Mouse (Mus musculus) spleen, adult 18-20 months (tissue): Measurements from ENCODE around the gene Traf3ip2.

Experiments
- DNase-seq, 2 experiments: peaks; one replicate each; pipeline ENCODE4 v3.0.0; 2022; ENCODE audit warnings: mixed read lengths in 2 of 2

Gene Traf3ip2

DNA sequence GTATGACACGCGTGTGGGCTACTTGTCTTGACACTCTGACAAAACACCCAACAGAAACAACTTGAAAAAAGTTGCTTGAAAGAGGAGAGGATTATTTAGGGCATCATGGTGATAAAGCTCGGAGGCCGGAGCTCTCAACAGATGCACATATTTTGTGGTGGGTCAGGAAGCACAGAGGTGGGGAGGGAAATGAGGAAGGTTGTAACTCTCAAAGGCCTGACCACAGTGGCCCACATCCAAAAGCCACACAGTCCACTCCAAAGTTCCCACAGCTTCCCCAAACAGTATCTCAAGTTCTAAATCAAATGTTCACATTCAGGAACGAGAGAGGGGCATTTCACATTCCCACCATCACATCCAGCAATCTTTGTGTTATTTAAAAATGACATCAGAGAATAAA lies 11.7 kb upstream of the Traf3ip2 start:
- no peak for DNase-seq

DNA sequence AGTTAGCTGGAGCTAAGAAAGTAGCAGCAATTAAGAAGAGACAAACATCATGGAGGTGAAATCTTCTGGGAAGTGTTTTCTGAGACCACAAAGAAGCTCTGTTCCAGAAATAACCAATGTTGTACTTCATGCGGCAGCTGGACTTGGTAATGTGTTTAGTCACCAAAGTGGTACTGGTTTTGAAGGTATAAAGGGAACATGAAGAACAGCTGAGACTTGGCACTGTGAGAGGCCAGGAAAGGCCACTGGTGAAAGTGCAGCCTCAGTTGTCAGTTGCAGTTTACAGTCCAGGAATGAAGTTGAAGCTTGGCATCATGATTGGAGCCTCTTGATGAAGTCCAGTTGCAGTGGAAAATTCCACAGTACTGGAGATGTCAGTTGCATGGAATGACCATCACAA lies 6.3 kb upstream of the Traf3ip2 start:
- no peak for DNase-seq

DNA sequence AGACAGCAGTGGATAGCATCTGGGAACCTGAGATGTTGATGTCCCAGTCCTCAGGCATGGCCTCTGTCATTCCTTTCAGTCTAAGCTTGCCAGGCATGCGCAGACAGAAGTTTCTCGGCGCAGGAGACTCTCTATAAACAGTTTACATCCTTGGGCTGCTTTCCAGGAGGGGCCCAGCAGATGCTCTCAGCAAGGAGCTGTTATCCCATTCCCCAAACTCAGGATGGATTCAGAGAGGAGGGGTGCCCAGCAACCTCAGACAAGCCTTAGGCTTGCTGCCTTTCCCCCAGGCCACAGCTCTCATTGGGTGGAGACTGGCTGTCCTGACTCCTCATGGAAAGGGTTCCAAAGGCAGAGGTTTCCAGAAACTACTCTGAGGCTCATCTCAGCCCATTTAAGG lies 1.5 kb upstream of the Traf3ip2 start:
- DNase-seq, result no peak

DNA sequence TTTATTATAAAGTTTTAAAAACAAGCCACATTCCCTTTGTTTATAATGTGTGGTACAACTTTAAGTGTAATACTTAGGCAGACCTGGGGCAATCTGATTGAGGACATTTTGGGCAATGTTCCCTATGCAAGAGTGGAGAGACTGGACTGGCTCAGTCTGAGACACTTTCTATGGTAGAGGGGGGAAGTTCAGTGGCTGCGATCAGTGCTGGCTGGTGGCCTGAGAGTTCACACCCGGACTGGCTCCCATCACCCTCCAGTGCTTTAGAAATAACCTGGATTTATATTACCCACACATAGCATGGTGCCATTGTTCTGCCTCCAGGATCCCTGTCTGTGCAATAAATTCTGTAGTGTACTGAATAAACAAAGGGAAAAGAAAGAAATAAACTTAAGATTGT lies 603 bp upstream of the Traf3ip2 start:
- no peak for DNase-seq

DNA sequence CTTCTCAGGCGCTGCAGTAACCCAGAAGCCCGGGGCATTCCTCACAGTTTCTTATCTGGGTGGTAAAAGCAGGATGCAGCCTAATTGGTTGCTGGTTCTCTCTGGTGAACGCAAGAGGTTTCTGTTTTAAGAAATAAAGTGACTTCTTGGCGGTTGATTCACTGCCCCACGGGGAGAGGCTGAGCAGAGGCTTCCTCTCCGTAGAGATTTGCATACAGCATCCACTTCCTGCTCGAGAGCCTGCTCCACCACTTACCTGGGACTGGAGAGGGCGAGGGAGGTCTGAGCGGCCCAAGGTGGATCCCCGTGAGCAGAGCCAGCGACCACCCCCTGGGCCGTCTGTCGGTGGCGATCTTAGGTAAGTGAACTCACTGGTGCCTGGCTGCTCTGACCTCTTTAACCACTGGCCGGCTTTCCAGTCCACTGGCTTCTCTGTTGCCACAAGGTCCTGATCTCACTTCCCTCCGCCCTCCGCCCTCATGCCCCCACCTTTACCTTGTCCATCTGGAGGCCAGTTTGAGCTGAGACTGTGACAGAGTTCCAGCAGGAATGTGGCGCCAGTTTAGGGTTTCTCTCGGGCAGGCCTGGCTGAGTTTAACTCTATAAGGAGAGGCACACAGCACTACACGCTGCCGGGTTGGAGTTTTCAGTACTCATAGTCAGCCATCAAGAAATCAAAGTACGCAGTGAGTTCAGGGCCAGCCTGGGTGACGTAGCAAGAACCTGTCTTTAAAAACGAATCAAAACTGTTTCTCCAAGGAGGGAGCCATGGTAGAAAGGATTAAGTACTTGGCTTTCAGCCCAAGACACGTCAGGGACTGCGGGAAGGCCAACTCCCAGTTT lies 476 bp downstream of the Traf3ip2 start:
- peak; percentile 72 to 76 for DNase-seq

DNA sequence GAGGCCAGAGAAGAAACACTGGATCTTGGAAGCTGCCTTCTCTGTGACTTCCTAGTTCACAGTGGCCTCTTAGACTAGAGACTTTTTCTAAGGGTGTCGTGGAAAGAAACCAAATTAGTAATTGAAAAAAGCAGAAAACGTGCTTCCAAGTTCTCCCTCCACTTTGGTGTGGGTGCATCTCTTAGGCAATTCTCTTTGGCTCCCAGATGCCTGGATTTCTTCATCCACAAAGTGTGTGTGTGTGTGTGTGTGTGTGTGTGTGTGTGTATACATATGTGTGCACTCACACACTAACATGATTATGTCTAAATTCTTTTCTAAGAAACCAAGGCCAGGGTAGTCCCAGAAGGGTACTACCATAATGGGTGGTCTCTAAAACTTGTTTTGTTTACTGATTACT lies 1.2 kb downstream of the Traf3ip2 start:
- no peak for DNase-seq

DNA sequence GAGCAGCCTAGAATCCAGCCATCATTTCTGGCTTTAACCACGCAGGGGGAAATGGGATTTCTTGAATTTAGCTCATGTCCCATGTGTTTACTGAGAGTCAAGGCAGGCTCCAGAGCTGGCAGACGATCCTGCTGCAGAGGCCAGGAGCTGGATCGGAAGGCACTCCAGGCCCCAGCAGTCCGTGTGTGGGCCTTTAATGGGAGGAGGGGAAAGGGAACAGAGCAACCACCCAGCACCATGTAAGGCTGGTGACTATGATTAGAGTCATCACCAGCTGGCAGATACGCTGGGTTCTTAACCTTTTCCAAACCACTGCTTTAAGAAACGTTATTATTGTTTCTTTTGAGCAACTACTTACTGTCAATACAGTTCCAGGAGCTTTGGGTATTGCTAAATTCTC lies 1.9 kb downstream of the Traf3ip2 start:
- no peak for DNase-seq

DNA sequence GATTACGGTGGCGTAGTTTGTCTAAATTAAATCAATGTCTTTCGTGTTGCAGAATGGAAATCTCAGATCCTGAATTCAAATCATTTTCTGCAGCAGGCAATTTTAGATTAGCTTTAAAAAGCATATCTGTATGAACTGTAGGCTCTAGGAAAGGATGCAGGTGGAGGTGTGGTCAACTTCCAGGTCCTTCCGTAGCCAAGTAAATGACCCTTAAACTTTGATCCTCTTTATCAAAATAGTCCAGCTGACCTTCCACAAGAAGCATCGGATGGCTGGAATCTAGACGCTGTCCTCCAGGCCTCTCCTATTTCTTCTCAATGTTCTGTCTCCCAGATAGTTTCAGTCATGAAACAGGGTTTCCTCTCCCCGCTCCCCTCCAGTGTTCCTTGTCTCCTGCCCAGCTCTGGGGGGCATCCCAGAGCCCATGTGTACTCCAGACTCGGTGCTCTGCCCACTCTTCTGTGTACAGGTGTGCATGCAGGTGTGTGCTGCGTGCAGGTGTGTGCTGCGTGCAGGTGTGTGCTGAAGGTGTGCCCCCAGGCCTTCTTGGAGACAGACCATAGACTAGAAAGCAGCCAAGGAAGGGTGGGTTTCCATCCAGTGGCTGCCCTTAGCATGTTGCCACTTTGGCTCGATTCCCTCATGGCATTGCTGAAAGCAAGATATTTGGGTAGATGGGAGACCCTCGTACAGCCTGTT lies 2.9 kb downstream of the Traf3ip2 start:
- no peak for DNase-seq

DNA sequence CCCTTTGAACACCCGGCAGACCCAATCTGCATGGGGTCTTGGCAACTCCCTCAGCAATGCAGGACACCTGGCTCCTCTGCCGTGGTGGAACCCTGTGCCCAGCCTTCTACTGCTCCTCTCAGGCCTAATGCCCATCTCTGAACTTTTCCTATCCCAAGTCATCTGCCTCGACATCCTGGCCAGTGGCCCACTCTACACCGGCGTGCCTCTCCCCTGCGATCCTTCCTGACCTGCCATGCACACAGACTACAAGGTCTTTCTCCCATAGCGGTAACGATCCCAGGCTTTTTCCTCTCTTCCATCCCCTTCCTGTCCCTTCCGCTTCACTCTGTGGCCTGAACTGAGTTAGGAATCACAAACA lies 3.5 kb downstream of the Traf3ip2 start:
- DNase-seq, result no peak

DNA sequence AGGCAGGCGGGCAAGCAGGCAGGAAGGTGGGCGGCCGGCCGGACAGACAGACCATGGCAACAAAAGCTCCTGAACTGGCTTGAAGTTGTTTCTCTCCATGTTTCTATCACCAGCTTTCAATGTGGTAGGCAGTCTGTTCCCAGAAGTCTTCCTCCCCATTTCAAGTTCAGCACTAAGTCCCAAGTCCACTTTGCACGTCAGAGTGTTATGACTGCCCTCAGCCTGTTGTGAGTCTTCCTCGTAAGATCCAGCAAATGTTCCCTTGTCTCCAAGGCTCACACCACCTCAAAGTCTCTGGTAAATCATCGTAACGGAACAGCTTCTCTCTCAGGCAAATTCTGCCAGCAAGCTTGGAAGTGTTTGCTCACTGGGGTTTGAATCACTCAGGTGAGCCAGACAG lies 3.9 kb downstream of the Traf3ip2 start:
- DNase-seq, result no peak

DNA sequence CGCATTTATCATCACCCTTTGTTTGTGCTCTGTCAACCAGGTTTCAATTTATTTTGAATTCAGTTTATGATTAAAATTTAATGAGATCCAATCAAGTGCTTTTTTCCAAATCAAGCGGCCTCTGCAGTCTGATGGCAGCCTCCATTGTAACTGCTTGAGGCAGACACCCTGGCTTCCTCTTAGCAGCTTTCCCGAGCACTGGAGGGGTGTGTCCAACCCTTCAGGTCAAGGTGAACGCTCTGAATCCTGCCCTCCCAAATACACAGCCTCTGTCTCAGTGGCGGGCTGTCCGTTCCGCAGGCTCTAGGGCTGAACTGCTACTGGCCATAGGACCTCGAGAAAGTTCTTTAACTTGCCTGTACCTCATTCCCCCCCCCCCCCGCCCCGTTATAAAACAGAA lies 5.7 kb downstream of the Traf3ip2 start:
- no peak for DNase-seq

DNA sequence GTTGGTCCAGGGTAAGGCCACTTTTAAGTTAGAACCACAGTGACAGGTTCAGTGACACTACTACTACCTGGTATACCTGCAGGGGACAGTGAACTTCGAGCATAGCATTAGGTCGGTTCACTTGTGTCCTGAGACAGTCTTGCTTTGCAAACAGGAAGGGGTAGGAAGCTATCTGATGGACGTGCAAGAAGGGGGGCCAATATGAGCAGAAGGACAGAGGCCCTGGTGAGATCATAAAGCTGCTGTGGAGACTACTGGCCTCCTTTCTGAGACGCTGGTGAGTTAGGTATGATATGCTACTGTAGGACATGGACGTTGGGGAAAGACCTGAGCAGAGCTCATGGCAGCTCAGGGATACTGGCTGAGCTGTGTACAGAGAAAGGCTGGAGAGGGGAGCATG lies 7.9 kb downstream of the Traf3ip2 start:
- DNase-seq, result no peak

DNA sequence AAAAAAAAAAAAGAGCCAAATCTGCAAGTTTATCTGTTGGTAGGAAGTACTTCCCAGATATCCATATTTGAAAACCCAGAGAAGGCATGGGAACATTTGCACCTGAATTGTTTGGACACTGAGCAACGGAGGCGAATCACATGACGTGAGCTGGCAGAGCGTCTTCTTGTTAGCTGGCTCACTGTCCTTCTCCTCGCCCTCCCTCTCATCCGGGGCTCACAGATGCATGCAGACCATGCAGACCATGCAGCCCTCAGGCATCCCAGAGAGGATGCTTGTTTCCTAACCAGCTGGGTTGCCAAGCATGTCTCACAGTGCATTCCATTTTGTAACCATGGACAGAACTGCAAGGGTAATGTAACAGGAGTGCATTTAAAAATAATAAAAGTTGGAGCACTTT lies 11.1 kb downstream of the Traf3ip2 start:
- DNase-seq, result no peak

DNA sequence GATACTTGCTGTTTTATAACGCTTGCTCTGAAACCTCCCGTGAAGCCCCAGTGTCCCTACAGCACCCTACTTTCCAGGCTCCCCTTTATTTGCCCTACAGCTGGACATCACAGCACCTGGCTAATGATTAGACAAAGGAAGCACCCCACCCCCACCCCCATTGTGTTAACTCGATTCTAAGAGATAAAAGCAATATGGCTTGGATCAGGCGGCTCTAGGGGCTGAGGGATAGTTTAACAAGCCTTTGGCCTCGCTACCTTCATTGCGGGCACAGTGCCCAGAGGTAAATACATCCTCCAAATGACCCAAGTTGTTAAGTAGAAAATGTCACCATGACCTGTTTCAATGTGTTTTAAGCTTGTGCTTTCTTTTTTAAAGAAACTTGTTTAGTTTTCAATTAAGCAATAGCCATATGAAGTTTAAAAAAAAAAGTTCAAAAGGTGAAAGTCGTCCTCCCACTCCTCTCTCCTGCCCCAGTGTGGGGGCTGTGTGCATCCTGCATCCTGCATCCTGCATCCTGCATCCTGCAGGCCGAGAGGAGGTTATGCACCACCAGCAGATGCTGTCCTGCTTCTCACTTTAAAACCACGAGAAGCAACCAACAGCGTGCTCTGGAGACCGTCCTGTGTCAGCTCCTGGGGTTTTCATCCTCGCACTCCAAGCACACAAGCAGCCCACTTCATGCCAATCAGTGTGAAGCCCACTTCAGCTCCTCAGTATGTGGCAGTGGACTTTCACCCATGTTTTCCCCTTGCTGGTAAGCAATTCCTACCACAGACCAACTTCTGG lies 12.3 kb downstream of the Traf3ip2 start:
- DNase-seq, result no peak

DNA sequence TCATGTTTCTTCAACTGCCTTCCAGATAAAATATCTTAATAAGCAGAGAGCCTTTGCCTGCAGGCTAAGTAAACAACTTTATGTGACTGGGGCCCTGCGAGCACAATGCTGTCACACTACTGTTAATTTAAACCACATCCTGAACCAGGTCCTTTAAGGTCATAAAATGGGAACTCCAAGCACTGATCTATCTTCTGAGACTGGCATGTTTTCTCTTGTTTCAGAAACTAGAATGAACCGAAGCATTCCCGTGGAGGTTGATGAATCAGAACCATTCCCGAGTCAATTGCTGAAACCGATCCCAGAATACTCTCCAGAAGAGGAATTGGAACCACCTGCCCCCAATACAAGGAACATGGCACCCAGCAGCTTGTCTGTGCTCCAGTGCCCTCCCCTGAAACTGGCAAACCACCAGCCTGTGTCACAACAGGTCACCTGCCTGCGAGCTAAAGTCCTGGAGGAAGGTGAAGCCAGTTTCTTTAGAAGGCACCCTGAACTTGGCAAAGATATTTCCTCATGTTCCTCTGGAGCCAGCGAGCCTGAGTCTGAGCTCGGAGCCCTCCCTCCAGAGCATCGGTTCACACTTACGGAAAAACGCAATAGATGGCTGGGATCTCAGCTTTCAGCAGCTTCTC lies 13.0 kb downstream of the Traf3ip2 start:
- DNase-seq, result no peak

DNA sequence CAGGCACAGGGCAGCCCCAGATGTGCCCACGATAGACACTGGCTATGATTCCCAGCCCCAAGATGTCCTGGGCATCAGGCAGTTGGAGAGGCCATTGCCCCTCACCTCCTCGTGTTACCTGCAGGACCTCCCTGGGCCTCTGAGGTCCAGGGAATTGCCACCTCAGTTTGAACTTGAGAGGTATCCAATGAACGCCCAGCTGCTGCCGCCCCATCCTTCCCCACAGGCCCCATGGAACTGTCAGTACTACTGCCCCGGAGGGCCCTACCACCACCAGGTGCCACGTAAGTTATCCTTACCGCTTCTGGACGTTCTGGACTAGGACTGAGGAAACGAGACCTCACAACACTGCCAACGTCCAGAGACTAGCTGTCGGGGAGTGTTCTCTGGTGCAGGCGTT lies 13.6 kb downstream of the Traf3ip2 start:
- DNase-seq, result no peak

DNA sequence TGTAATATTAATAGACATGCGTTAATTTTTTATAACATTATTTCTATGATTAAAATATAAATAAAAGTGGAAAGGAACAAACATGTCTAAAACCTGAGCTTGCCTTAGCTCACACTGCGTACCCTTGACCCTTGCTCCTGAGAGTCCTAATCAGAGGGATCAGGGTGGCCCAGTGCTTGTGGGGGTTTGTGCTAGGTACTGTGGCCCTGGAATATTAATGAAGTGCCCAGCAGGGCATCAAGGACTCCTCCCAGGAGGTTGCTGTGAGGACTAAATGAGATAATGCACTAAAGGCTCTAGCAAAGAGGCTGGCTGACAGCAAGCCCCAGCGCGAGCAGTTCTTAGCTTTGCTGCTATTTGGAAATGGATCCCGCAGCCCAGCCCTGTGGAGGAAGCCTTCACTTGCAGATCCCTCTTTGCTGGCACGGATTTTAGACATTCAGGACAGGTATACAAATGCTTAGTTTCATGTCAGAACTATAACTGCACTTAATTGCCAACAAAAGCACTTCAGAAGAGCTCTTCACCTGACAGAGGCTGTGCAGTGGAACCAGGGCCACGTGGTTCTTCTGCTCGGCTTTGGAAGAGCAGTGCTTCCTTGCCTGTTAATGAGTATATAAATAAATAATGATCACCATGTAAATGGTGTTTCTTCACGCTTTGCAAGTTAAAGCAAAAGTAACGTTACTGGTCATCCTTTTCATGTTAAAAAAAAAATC lies 16.2 kb downstream of the Traf3ip2 start:
- no peak for DNase-seq

DNA sequence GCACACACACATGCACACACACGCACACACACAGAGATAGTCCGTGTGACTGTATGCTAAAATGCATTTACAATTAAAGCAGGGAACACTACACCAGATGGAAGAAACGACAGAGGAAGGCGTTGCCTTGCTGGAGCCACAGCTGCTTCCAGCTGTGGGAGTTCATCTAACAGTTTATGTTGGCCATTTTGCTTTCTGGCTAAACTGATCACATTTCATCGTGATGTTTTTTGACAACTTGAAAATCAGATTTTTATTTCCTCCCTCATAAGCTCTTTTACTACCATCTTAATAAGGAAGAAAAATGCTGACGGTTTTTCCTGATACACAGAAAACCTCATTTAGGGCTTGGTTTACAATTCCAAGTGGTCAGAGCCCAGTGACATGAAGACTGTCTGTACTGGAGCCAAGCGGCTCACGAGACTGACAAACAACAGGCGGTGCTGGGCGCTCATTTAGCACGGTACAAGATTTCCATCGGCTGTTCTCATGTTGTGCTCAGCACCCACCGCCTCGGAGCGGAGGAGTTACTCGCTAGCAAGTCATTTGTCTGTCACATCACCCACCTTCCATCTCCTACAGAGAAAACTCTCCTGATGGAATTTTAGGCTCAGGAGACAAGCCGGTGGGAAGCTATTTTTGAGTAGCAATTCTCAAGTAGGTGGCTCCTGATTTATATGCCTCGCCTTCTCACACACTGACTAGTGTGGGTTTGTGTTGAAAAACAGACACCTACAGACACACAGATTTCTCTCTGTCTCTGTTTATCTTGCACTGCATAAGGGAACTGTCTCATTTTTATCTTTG lies 17.2 kb downstream of the Traf3ip2 start:
- no peak for DNase-seq

DNA sequence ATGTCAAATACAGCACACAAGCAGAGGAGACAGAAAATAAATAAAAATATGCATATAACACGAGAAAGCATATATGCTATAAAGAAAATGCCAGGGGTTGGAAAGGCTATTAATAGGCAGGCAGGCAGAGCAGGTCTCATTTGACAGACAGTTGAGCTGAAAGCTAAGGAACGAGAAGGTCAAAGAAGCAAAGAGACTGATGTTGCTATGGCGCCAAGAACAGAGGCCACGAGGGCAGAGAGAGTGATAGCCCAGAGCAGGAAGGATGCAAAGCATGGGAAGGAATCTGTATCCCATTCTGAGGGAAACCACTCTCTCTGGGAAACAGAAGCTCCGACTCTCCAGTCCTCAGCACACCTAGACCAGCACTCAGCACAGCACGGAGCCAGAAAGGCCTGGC lies 18.1 kb downstream of the Traf3ip2 start:
- no peak for DNase-seq

DNA sequence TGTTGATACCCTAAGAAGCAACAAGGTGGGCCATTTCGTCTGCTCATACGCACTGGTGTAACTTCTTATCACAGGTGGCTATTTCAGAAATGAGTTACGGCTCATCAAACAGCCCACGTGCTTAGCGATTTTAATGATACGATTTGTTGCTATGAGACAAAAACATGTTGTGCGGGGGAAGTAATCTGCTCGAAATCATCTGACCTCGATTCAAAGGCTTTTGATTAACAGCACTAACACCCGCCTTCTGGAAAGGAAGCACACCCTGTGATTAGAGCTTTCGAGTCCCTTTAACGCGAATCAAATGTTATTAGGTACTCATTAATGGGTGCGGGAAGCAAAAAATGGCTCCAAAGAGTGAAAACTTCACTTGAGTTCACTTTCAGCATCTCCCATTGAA lies 18.9 kb downstream of the Traf3ip2 start:
- DNase-seq, result no peak

DNA sequence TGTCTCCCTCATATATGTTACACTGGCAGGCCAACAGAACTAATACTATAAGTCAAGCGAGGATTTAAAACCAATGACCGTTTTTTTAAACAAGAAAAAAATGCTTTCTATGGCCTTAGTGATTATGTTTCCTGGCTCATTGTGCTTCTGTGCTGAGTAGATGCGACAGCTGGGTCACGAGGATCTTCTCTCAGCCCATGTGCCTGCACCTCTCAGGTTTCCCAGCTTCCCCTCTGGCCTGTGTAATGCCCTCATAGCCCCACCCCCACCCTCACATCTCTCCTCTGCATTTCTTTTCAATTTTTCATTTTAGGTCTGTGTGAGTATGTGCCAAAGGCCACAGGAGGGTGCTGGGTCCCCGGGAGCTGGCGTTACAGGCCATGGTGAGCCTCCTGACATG lies 20.6 kb downstream of the Traf3ip2 start:
- DNase-seq, result no peak
